Mouse (Mus musculus): Measurements from ENCODE around the gene Prm2. TPM values are rescaled to one million over a fixed set of nuclear protein-coding genes. Genes with fewer than 3 reads are reported as not detected.

The Prm2 gene
- total RNA-seq, 2 experiments from 2014 or later: not detected

DNA sequence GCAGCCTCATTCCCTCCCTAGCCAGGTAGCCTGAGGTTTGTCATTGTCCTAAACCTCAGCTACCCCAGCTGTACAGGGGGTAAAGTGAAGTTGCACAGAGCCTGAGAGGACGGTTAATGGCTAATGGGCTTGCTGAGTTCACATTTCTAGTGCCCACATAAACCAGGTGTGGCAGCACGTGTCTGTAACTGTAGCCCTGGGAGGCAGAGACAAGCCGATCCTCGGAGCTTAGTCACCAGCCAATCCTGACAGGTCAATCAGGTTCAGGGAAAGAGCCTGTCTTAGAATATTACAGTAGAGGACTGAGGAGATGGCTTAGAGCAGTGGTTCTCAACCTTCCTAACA is 32.5 kb upstream of the Prm2 start:
- TF ChIP-seq CTCF (IDR thresholded peaks at IDR 0.05): no peak
- no peak overlapping the region for H3K4me3 ChIP-seq
- no peak for DNase-seq (ENCODE audit: extremely low spot score in 1 of 2, low spot score in 2 of 2)
- H3K27ac ChIP-seq: no peak overlapping the region
- intact Hi-C loops (cut with DNase I): no loop called here

DNA sequence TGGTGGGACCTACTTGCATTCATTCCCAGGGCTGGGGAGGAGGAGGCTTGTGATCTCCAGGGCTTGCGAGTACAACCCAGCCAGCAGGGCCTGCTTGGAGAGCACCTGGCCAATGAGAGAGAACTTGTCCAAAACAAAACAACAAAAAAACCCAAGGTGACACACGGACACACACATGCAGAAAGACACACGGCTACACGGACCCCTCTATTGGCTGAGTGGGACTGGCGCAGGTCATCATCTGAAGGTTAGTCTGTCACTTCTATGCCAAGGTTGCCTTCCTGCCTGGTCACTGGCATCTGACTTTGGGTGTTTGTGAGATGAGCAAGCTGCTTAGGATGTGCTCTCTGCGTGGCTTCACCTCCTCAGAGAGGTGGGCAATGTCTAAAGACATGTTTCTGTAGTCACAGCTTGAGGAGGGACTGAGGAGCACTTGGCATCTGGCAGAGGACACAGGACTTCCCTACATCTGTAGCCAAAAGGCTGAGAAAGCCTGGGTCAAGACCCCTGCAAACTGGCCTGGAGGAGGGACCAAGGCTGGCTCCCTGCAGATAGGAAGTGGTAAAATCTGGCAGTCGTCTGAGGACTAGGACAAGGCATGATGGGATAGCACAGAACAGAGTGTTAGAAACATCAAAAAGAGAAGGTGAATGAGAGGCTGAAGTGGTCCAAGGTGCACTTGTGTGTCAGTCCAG is 32.0 kb upstream of the Prm2 start:
- no peak overlapping the region for H3K4me3 ChIP-seq
- TF ChIP-seq CTCF (IDR thresholded peaks at IDR 0.05): no peak
- no peak overlapping the region for H3K27ac ChIP-seq
- no peak for DNase-seq (ENCODE audit: extremely low spot score in 1 of 2, low spot score in 2 of 2)
- intact Hi-C loops (cut with DNase I): no loop called here

DNA sequence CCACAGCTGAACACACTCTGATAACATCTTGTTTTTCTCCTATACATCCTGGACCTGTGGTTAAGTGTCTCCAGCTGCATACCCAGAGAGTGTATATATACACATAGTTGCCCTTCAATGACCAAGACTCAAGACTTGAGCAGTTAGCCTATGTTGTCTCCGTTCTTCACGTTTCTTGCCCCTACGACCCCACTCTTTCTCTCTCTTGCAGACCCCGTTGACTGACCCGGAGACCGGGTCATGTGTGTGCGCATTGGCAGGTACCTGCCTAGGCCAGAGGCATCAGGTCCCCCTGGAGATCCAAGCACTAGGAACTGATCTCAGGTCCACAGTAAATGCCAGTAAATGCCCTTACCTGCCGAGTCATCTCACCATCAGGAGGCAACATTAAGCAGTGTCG is 31.3 kb upstream of the Prm2 start:
- no peak for DNase-seq (ENCODE audit: extremely low spot score in 1 of 2, low spot score in 2 of 2)
- H3K27ac ChIP-seq: no peak overlapping the region
- intact Hi-C loops (cut with DNase I): no loop called here

DNA sequence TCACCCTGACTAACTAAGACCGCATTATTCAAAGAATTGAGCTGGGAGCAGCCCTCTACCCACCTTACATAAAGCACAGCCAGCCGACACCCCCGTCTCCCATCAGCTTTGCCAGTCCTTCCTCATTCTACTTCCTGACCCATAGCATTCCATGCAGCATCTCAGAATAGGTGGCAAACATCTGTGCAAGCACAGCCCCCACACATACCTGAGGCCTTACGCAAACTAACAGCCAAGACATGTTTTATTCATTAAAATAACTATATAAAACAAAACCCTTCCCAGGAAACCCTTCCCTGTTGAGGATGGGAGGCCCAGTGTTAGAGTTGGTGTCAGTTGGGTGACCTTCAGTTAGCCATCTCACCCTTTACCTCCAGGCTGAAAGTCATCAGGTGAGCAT is 29.9 kb upstream of the Prm2 start:
- intact Hi-C loops (cut with DNase I): no loop called here
- no peak for DNase-seq (ENCODE audit: extremely low spot score in 1 of 2, low spot score in 2 of 2)
- TF ChIP-seq CTCF (IDR thresholded peaks at IDR 0.05): no peak
- Histone ChIP-seq H3K4me3 (no peak overlapping the region), H3K27ac (no peak overlapping the region)

More for the DNA sequence above, 31.3 kb upstream of the Prm2 start:
- H3K4me3 ChIP-seq: no peak overlapping the region
- no peak for TF ChIP-seq CTCF (IDR thresholded peaks at IDR 0.05)

DNA sequence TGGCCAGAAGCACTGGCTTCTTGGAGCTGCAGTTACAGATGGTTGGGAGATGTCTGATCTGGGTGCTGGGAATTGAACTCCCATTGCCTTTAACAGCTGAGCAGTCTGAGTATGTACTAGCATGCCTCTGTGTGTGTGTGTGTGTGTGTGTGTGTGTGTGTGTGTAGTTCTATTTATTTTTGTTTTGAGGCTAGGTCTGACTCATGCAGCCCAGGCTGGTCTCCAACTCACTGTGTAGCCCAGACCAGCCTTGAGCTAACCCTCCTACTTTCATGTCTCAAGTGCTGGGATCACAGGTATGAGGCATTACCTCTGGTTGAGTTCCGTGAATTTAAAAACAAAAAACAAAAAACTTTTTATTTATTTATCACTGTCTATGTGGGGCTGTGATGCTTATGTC is 28.6 kb upstream of the Prm2 start:
- TF ChIP-seq CTCF (IDR thresholded peaks at IDR 0.05): no peak
- intact Hi-C loops (cut with DNase I): no loop called here
- Histone ChIP-seq H3K4me3 (no peak overlapping the region), H3K27ac (no peak overlapping the region)
- no peak for DNase-seq (ENCODE audit: extremely low spot score in 1 of 2, low spot score in 2 of 2)

DNA sequence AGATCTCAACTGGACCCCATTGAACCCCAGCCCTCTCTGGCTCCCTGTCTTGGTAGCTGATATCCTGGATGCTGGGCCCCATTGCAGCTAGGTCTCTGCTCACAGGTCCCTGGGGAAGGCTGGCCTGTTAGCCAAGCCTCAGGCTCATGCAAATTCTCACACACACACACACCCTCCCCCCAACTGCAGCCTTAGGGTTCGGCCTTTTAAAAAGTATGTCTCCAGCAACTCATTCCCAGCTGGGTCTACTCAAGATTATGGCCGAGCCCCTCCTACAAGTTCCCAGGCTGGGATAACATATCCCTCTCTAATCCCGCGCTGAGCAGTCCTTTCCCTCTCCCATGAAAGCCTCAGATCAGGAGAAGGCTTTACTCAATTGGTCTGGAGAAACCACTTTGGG is 25.5 kb upstream of the Prm2 start:
- Histone ChIP-seq H3K4me3 (no peak overlapping the region), H3K27ac (no peak overlapping the region)
- intact Hi-C loops (cut with DNase I): no loop called here
- DNase-seq (ENCODE audit: extremely low spot score in 1 of 2, low spot score in 2 of 2): no peak
- no peak for TF ChIP-seq CTCF (IDR thresholded peaks at IDR 0.05)

DNA sequence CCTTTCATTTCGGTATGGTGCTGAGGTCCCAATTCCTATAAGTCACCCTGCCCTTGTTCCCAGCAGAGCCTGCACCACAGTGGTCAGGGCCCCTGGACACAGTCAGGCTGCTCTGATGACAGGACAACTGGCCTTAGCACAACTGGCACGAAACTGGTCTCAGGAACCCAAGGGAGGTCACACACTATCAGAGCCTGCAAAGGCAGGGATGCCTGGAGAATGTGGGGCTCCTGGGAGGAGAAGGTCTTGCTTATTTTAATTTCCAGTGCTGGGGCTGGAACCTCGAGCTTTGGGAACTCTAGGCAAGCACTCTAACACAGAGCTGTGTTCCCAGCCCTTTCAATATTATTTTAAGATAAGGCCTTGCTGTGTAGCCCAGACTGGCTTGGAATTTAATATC is 24.0 kb upstream of the Prm2 start:
- no peak overlapping the region for H3K27ac ChIP-seq
- no peak for DNase-seq (ENCODE audit: extremely low spot score in 1 of 2, low spot score in 2 of 2)
- TF ChIP-seq CTCF (IDR thresholded peaks at IDR 0.05): no peak
- no peak overlapping the region for H3K4me3 ChIP-seq
- intact Hi-C loops (cut with DNase I): no loop called here

DNA sequence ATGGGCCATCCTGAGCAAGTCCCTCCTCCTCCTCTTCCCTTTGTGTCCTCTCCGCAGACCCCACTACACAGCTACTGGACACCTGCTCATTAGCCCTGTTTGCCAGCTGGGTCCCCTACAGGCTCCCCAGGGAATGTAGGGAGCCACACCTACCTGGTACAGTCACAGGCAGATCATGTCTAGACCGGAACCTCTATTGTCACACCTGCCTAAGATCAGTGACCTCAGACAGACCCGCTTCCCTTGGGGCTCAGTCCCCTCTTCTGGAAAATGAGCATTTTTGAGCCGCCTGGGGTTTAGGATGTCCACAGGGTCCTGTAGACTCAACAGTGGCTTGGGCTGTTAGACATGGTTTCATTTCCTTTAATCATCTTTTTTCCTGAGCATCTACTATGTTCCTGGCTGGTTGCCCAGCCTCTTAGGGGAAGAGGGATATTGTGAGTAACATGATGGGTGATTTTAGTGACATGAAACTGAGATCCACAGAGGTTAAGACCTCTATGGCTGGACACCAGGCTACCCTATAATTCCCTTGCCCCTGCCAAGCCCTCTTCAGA is 22.7 kb upstream of the Prm2 start:
- TF ChIP-seq CTCF (IDR thresholded peaks at IDR 0.05): no peak
- DNase-seq (ENCODE audit: extremely low spot score in 1 of 2, low spot score in 2 of 2): no peak
- Histone ChIP-seq H3K27ac (no peak overlapping the region), H3K4me3 (no peak overlapping the region)
- intact Hi-C loops (cut with DNase I): no loop called here

DNA sequence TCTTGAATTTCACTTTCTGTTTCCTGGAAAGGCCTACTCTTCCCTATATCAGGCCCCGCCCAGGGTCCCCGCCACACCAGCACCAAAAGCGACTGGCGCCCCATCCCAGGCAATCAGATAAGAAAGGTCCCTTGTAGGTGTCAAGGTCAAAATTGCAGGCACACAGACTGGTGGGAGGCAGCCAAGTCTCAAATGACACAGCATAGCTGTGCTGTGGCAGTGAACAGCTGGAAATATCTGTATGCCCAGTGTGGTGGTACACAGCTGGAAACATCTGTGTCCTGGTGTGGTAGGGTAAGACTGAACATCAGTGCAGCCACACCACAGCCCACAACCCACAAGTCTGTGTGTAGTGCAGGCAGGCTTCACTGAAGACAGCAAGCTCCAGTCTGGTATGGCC is 18.9 kb upstream of the Prm2 start:
- intact Hi-C loops (cut with DNase I): no loop called here
- DNase-seq (ENCODE audit: extremely low spot score in 1 of 2, low spot score in 2 of 2): no peak
- Histone ChIP-seq H3K27ac (no peak overlapping the region), H3K4me3 (no peak overlapping the region)
- TF ChIP-seq CTCF (IDR thresholded peaks at IDR 0.05): no peak

DNA sequence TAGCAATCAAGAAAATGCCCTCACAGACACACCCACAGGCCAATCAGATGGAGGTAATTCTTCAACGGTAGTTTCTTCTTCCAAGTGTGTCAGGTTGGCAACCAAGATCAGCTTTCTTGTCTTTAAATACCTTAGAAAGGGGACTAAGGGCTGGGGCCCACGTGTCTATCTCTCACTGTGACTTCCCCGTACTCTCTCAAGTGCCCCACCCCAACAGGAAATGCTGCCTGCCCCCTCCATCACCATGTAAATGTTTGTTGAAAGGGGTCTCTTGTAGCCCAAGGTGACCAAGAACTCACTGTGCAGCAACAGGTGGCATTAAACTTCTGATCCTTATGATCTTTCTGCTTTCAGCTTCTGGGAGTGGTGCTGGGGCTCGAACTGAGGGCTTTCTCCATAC is 17.8 kb upstream of the Prm2 start:
- TF ChIP-seq CTCF (IDR thresholded peaks at IDR 0.05): no peak

DNA sequence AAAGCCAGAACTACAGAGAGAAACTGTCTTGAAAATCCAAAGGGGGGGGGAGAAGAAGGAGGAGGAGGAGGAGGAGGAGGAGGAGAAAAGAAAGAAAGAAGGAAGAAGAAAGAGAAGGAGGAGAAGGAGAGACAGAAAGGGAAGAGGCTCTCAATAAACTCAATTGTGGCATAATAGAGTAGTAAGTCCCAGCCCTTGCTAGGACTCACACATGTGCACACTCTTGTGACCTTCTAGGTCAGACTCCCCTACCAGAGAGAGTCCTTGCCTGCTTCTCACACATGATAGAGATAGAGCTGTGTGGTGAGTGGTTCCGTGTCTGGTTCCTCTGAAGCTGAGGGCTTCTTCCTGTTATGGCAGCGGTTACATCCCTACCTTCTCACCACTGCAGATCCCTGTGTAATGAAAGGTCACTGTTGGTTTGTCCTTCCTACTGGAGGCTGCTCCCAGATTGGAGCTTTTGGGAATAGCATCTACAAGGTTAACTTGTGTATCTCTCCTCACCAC is 17.0 kb upstream of the Prm2 start, which contains the start of gene Gm11172:
Gm11172 (plus strand) TSS at position 51 of the 507 bp plus-strand sequence.
- DNase-seq (ENCODE audit: extremely low spot score in 1 of 2, low spot score in 2 of 2): no peak
- intact Hi-C loops (cut with DNase I): no loop called here
- no peak within 1 kb of the TSS for H3K27ac ChIP-seq
- H3K4me3 ChIP-seq: no peak within 1 kb of the TSS
- TF ChIP-seq CTCF (IDR thresholded peaks at IDR 0.05): no peak

More for the DNA sequence above, 17.8 kb upstream of the Prm2 start:
- DNase-seq (ENCODE audit: extremely low spot score in 1 of 2, low spot score in 2 of 2): no peak
- H3K27ac ChIP-seq: no peak overlapping the region
- intact Hi-C loops (cut with DNase I): no loop called here
- no peak overlapping the region for H3K4me3 ChIP-seq

DNA sequence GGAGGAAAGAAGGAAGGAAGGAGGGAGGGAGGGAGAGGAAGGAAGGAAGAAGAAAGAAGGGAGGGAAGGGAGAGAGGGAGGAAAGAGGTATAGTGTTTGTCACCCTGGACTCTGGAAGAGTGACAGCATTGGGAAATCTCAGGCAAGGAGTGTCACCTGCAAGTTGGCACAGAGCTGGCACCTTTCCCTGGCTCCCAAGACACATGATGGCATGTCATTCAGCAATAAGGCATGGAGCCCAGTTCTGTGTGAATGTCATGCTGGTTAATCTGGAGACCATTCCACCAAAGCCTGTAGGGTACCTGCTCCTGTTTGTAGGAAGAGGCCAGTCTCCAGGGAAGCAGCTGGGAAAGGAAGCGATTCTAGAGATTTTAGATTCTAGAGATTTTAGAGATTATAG is 14.4 kb upstream of the Prm2 start:
- H3K4me3 ChIP-seq: no peak overlapping the region
- DNase-seq (ENCODE audit: extremely low spot score in 1 of 2, low spot score in 2 of 2): no peak
- TF ChIP-seq CTCF (IDR thresholded peaks at IDR 0.05): no peak
- intact Hi-C loops (cut with DNase I): no loop called here
- no peak overlapping the region for H3K27ac ChIP-seq
